Mouse (Mus musculus) small intestine, adult 2 months (tissue): ENCODE results near the gene Cacna1a.

Experiments used
- CTCF ChIP-seq: fragments of 200-500 bp; IDR thresholded peaks from 2 replicates; pipeline ENCODE4 v1.5.1; 2012; ENCODE audit warnings: low read depth, mild to moderate bottlenecking, control low read depth, inconsistent platforms, low read length, moderate library complexity, mixed read lengths; ENCODE audit not compliant: insufficient replicate concordance, insufficient read length; ENCODE audit errors: extremely low read depth
- POLR2A ChIP-seq: fragments of 200-500 bp; IDR thresholded peaks from 2 replicates; pipeline ENCODE4 v1.6.1; 2012; ENCODE audit warnings: low read depth, mild to moderate bottlenecking, control low read depth, inconsistent platforms, low read length, moderate library complexity

DNA sequence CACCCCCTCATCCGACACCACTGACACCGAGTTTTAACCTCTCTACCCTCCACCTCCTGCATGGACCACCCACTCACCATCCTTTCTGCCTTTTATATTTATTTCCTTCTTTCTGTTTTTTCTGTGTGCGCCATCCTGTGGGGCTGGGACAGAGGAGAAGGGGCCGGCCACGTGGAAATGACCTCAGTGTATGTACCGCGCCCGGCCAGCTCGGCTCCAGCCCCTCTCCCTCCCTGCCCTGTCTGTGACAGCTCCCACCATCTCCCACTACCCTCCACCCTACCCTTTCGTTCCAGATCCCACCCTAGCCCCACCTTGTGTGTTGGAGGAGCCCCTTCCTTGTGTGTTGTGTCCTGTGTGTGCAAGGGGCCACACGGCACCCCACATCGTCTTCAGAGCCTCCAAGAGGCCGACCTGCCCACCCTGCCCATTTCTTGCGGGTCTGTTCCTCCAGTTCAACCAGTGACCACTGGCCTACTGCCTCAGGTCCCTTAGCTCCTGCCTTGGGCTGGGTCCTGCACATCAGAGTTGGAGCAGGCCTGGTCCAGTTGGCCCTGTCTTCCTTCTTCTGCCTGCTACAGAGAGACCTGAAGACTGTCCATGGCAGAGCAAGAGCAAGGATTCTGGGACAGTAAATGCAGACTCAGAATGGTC is 247.3 kb downstream of the Cacna1a start:
- TF ChIP-seq CTCF (no peak), POLR2A (no peak)
